In the genomic region with DNA sequence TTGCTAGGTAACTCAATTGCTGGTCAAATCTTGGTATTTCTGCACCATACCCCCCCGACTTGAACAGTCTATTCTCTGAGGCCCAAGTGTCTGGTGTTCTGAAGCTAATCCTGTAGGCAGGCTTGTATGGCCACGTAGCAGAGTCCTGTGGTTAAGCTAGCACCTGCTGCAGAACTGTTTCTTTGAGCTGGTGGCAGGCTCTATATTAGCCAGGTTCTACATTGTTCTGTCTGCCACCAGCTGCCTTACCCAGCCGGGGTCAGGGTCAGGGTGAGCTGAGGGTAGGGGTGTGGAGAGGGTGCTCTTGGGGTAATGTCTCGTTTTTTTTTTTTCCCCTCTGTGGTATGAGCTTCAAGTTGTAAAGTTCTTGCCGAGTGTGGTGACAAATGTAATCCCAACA, we compare ENCODE assay signal across 23 mouse cellular contexts. TPM values are rescaled to one million over a fixed set of nuclear protein-coding genes. Genes with fewer than 3 reads are reported as not detected.
DNase-seq lines count a peak whose midpoint lies in the region; ATAC-seq lines count a peak whose summit lies in the region.
"Had no signal": no experiment of that assay in that cellular context is flagged by ENCODE, and none has a peak within 500 bp of the region (broad histone marks: within the 10 kb centered on the region; RNA-seq: fewer than 3 reads in every experiment).

No protein-coding gene starts in this region.

- H3K4me1 ChIP-seq in heart, embryonic 16.5 days (ENCODE audit: control insufficient read depth, insufficient read depth, low read length), result peaks cover 13% of the 10 kb centered on the region
- H3K4me1 ChIP-seq: embryonic facial prominence, embryonic 15.5 days; forebrain, embryonic 15.5 days had no signal

- H3K9ac ChIP-seq in heart, embryonic 16.5 days (ENCODE audit: low read length), result no peak overlapping the region
- H3K9ac ChIP-seq: embryonic facial prominence, embryonic 15.5 days; forebrain, embryonic 15.5 days; heart, embryonic 13.5 days; hindbrain, embryonic 13.5 days had no signal

- H3K27me3 ChIP-seq in heart, embryonic 16.5 days (ENCODE audit: control insufficient read depth, insufficient read depth, low read length), result no peaks in the 10 kb centered on the region
- H3K27me3 ChIP-seq: embryonic facial prominence, embryonic 15.5 days; forebrain, embryonic 15.5 days; heart, embryonic 13.5 days; hindbrain, embryonic 13.5 days; Patski had no signal

- H3K27ac ChIP-seq in heart, embryonic 16.5 days (ENCODE audit: low read length), result 0 out of 2 replicates have a peak overlapping the region, but pooled peaks have one; percentile 7
- H3K27ac ChIP-seq: embryonic facial prominence, embryonic 15.5 days; forebrain, embryonic 10.5 days; forebrain, embryonic 15.5 days; heart, embryonic 13.5 days; hindbrain, embryonic 13.5 days had no signal

- H3K4me3 ChIP-seq in heart, embryonic 16.5 days (ENCODE audit: low read length), result no peak overlapping the region
- H3K4me3 ChIP-seq: embryonic facial prominence, embryonic 15.5 days; erythroblast, embryonic 14.5 days; forebrain, embryonic 10.5 days; forebrain, embryonic 15.5 days; heart, embryonic 13.5 days; hindbrain, embryonic 13.5 days had no signal

- DNase-seq in heart, postnatal 10 days, result no peak
- DNase-seq in spleen, postnatal 36 days (ENCODE audit: low spot score in 2 of 2), result peak; percentile 47 to 48
- no peak for DNase-seq in spleen, postnatal 4 days (ENCODE audit: low spot score in 2 of 2)
- DNase-seq in A20 (ENCODE audit: low read depth, low spot score), result peak; percentile 87
- peak; percentile 26 to 38 for DNase-seq in natural killer cell, adult 2 months (ENCODE audit: low spot score in 2 of 2)
- DNase-seq in left cerebral cortex, postnatal 10 days (ENCODE audit: extremely low spot score in 1 of 2, low spot score in 2 of 2), result no peak
- no peak for DNase-seq in kidney, postnatal 10 days
- DNase-seq: adrenal gland, postnatal 14 days; cerebellum, adult 2 months; cerebellum, postnatal 10 days; embryo, embryonic 11 days; gastrocnemius, postnatal 36 days; heart, adult 11 months; heart, postnatal 14 days had no signal

- no peaks in the 10 kb centered on the region for H3K9me3 ChIP-seq in heart, embryonic 16.5 days (replicated peaks; ENCODE audit: control insufficient read depth, low read length)
- H3K9me3 ChIP-seq: embryonic facial prominence, embryonic 15.5 days; forebrain, embryonic 10.5 days; forebrain, embryonic 15.5 days; heart, embryonic 13.5 days; hindbrain, embryonic 13.5 days had no signal

- H3K4me2 ChIP-seq in heart, embryonic 16.5 days (ENCODE audit: low read depth, low read length), result no peak overlapping the region
- H3K4me2 ChIP-seq: embryonic facial prominence, embryonic 15.5 days; forebrain, embryonic 15.5 days; heart, embryonic 13.5 days; hindbrain, embryonic 13.5 days had no signal

- intact Hi-C loops in heart, postnatal 10 days (cut with DNase I), result no loop called here
- intact Hi-C loops in left cerebral cortex, postnatal 10 days (cut with DNase I), result no loop called here

- no peak for ATAC-seq in heart, embryonic 16.5 days (replicated peaks; ENCODE audit: extremely low read depth, insufficient read depth, low FRiP score)
- ATAC-seq: activated CD4-positive, CD25-positive, alpha-beta regulatory T cell, adult 4 months; forebrain, embryonic 15.5 days; Patski had no signal

- H3K36me3 ChIP-seq in heart, embryonic 16.5 days (ENCODE audit: control insufficient read depth, insufficient read depth), result no peaks in the 10 kb centered on the region
- H3K36me3 ChIP-seq: embryonic facial prominence, embryonic 15.5 days; forebrain, embryonic 10.5 days; forebrain, embryonic 15.5 days; heart, embryonic 13.5 days; hindbrain, embryonic 13.5 days had no signal

- 56% methylated on average over 5 of the region's 5 CpGs for WGBS in heart, embryonic 16.5 days

RNA-seq across cellular contexts. Expression of a gene that starts 31.1 kb away (rescaled TPM):
- 7.0 and 7.2 TPM in 2 replicates for polyA plus RNA-seq in heart, embryonic 16.5 days (2015; fragmentation: Nextera tagmentation; extraction: Ambion mirVana)
- 10 to 100 TPM; 10.2 to 10.7 TPM for total RNA-seq in heart, postnatal 10 days (2021)
- total RNA-seq in left cerebral cortex, postnatal 10 days (2021), result 1 to 10 TPM; 2.7 to 2.8 TPM

Comparison
In these comparisons a context has a peak if more than half of its experiments do, and no peak if none do; other contexts are left out.
1. DNase-seq: peak in spleen, postnatal 36 days (2 of 2), A20 (single experiment) and natural killer cell, adult 2 months (2 of 2); none in heart, postnatal 10 days (0 of 2), spleen, postnatal 4 days (0 of 2), left cerebral cortex, postnatal 10 days (0 of 2) and kidney, postnatal 10 days (single experiment).